Mouse (Mus musculus): ENCODE measurements around the gene Bbs10. TPM values are rescaled to one million over a fixed set of nuclear protein-coding genes. Genes with fewer than 3 reads are reported as not detected.

The Bbs10 gene
- polyA plus RNA-seq, 1 experiment, result 1.3 TPM

- DNase-seq, result no peak
- WGBS, result 70% methylated on average over 11 of the region's 11 CpGs
Measured at GRCm38 (mm10) chr10:111339296-111339695, 40.8 kb downstream of the Bbs10 start.

GRCm38 (mm10) chr10:111341761-111342160 lies 43.3 kb downstream of the Bbs10 start:
- no peak for DNase-seq
- no peak overlapping the region for H3K4me3 ChIP-seq (replicated peaks; ENCODE audit: extremely low read depth, low read depth, low read length)
- WGBS, result 64% methylated on average over 7 of the region's 7 CpGs
- no peak for TF ChIP-seq CTCF (IDR thresholded peaks at IDR 0.05; ENCODE audit: insufficient read depth, low read length)
- TF ChIP-seq POLR2A (IDR thresholded peaks at IDR 0.05; ENCODE audit: borderline replicate concordance, extremely low read depth, low read depth, low read length), result no peak
- H3K4me1 ChIP-seq (ENCODE audit: control insufficient read depth, insufficient read depth, low read length), result no peaks in the 10 kb centered on the region

More at GRCm38 (mm10) chr10:111339296-111339695, 40.8 kb downstream of the Bbs10 start:
- Histone ChIP-seq H3K4me3 (replicated peaks; ENCODE audit: extremely low read depth, low read depth, low read length) (no peak overlapping the region), H3K4me1 (ENCODE audit: control insufficient read depth, insufficient read depth, low read length) (no peaks in the 10 kb centered on the region)
- TF ChIP-seq POLR2A (IDR thresholded peaks at IDR 0.05; ENCODE audit: borderline replicate concordance, extremely low read depth, low read depth, low read length) (no peak), CTCF (IDR thresholded peaks at IDR 0.05; ENCODE audit: insufficient read depth, low read length) (no peak)

GRCm38 (mm10) chr10:111343555-111343954 lies 45.1 kb downstream of the Bbs10 start:
- TF ChIP-seq CTCF (IDR thresholded peaks at IDR 0.05; ENCODE audit: insufficient read depth, low read length), result no peak
- TF ChIP-seq POLR2A (IDR thresholded peaks at IDR 0.05; ENCODE audit: borderline replicate concordance, extremely low read depth, low read depth, low read length), result no peak
- H3K4me1 ChIP-seq (ENCODE audit: control insufficient read depth, insufficient read depth, low read length), result no peaks in the 10 kb centered on the region
- no peak overlapping the region for H3K4me3 ChIP-seq (replicated peaks; ENCODE audit: extremely low read depth, low read depth, low read length)
- 78% methylated on average over 5 of the region's 5 CpGs for WGBS
- DNase-seq, result no peak

- 65% methylated on average over 2 of the region's 2 CpGs for WGBS
- no peak for TF ChIP-seq POLR2A (IDR thresholded peaks at IDR 0.05; ENCODE audit: borderline replicate concordance, extremely low read depth, low read depth, low read length)
- no peak for TF ChIP-seq CTCF (IDR thresholded peaks at IDR 0.05; ENCODE audit: insufficient read depth, low read length)
- no peak for DNase-seq
Measured at GRCm38 (mm10) chr10:111348263-111348662, 49.8 kb downstream of the Bbs10 start.

More at GRCm38 (mm10) chr10:111348263-111348662, 49.8 kb downstream of the Bbs10 start:
- Histone ChIP-seq H3K4me1 (ENCODE audit: control insufficient read depth, insufficient read depth, low read length) (no peaks in the 10 kb centered on the region), H3K4me3 (replicated peaks; ENCODE audit: extremely low read depth, low read depth, low read length) (no peak overlapping the region)

Other genes starting within 250 kb of the Bbs10 start
- 5.7 and 8.3 TPM in 2 replicates for gene Osbpl8, start 133.9 kb upstream of the Bbs10 start, polyA plus RNA-seq (2012; rRNA removed)
- gene Nap1l1, start 174.5 kb downstream of the Bbs10 start, polyA plus RNA-seq (2012; rRNA removed), result 10.8 and 20.7 TPM in 2 replicates
- gene Phlda1, start 207.6 kb downstream of the Bbs10 start, polyA plus RNA-seq (2012; rRNA removed), result 32.7 and 54.1 TPM in 2 replicates

Data from lung, adult 2 months (tissue).